Mouse (Mus musculus): ENCODE results near the gene Cyfip2. TPM values are rescaled to one million over a fixed set of nuclear protein-coding genes. Genes with fewer than 3 reads are reported as not detected.

Gene Cyfip2
- polyA plus RNA-seq, 1 experiment = 31.2 TPM

DNA sequence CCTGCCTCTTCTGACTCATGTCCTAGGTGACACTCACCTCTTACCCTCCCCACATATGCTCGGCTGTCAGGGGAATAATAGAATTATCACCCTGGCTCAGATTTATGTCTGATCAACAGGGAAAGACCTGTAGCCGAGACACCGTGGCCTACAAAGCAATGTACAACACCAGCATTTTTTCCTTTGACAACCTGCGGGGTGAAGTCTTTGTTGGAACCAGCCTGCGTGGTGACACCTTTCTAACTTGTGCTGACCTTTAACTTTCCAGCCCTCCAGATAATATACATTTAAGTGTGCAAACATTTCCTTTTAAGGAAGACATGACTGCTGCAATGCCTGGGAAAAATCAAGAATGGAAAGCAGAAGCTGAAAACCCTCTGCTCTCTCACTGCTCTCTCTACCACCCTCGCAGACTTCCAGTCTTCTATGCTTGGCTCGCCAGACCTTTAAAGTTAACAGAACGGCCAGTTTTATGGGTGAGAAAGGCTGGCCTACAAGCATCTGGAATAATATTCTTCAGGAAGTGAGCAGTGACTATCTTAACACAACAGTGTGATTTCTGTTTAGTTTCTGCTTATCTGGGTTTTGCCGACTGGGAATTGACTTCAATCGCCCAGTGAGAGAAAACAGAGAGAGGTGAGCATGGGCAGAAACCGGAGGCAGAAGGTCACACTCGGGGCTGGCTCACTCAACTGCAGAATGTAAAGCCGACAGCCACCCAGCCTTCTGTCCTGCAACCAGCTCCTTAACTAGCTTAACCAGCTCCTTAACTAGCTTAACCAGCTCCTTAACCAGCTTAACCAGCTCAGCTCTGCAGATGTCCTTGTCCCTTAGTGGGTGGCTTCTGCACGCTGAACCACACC, 98.1 kb downstream of the Cyfip2 start:
- no peaks in the 10 kb centered on the region for H3K27me3 ChIP-seq (ENCODE audit: control insufficient read depth, insufficient read depth, low read length, poor library complexity, severe bottlenecking)
- no peak overlapping the region for H3K27ac ChIP-seq (ENCODE audit: insufficient read depth, low read length)
- no peak overlapping the region for H3K4me3 ChIP-seq (ENCODE audit: low read depth, low read length)
- H3K4me1 ChIP-seq (ENCODE audit: control insufficient read depth, insufficient read depth, low read length) = no peaks in the 10 kb centered on the region
- H3K9ac ChIP-seq (ENCODE audit: low read depth, poor library complexity, severe bottlenecking) = no peak overlapping the region
- TF ChIP-seq EP300 (IDR thresholded peaks at IDR 0.05; ENCODE audit: insufficient read depth, low read depth, low read length) = no peak
- no peak for TF ChIP-seq POLR2A (IDR thresholded peaks at IDR 0.05; ENCODE audit: insufficient read depth, low read length)
- TF ChIP-seq CTCF (IDR thresholded peaks at IDR 0.05; ENCODE audit: low read depth, low read length) = no peak
- H3K9me3 ChIP-seq (replicated peaks; ENCODE audit: control insufficient read depth, insufficient read depth, low read length, poor library complexity, severe bottlenecking) = no peaks in the 10 kb centered on the region
- H3K36me3 ChIP-seq (ENCODE audit: control insufficient read depth, insufficient read depth, low read length, poor library complexity, severe bottlenecking) = no peaks in the 10 kb centered on the region

DNA sequence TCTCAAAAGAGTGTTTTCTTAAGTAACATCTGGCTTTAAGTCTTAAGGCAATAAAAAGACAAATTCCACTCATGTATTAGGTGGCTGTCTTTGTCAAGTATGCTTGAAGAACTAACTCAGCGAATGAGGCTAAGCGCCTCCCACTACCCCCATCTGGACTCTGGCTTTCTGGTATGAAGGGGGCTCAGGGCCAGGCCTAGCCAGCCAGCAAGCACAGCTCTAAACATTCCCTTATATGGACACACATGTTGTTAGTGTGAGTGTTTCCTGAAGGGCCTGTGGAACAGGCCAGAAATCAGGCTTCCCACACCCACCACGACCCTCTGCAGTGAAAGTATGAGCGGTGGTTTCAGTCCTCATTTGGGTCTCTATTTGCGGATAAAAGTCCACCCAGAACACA, 98.8 kb downstream of the Cyfip2 start:
- Histone ChIP-seq H3K36me3 (ENCODE audit: control insufficient read depth, insufficient read depth, low read length, poor library complexity, severe bottlenecking) (no peaks in the 10 kb centered on the region), H3K27ac (ENCODE audit: insufficient read depth, low read length) (no peak overlapping the region), H3K4me3 (ENCODE audit: low read depth, low read length) (no peak overlapping the region), H3K9ac (ENCODE audit: low read depth, poor library complexity, severe bottlenecking) (no peak overlapping the region), H3K9me3 (replicated peaks; ENCODE audit: control insufficient read depth, insufficient read depth, low read length, poor library complexity, severe bottlenecking) (no peaks in the 10 kb centered on the region), H3K4me1 (ENCODE audit: control insufficient read depth, insufficient read depth, low read length) (no peaks in the 10 kb centered on the region), H3K27me3 (ENCODE audit: control insufficient read depth, insufficient read depth, low read length, poor library complexity, severe bottlenecking) (no peaks in the 10 kb centered on the region)
- no peak for TF ChIP-seq POLR2A (IDR thresholded peaks at IDR 0.05; ENCODE audit: insufficient read depth, low read length)
- TF ChIP-seq CTCF (IDR thresholded peaks at IDR 0.05; ENCODE audit: low read depth, low read length) = no peak
- no peak for TF ChIP-seq EP300 (IDR thresholded peaks at IDR 0.05; ENCODE audit: insufficient read depth, low read depth, low read length)

DNA sequence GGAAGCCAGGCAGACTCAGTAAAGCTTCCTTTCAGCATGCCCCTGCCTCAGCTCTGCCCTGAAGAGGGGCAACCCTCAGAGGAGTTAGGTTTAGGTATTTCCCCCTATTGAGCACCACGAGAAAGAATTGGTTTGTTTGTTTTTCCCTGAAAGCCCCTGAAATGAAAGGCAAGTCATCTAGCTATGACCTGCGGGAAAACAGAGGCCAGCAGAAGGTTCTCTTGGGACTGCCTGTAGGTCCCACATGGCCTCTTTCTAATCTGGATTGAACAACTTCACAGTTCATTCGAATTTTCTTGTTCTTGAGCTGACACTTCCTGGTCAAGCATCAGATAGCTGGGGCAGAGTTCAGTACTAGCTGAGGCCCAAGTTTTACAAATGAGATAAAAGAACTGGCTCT, 100.8 kb downstream of the Cyfip2 start:
- H3K4me3 ChIP-seq (ENCODE audit: low read depth, low read length) = no peak overlapping the region
- H3K36me3 ChIP-seq (ENCODE audit: control insufficient read depth, insufficient read depth, low read length, poor library complexity, severe bottlenecking) = no peaks in the 10 kb centered on the region
- no peak overlapping the region for H3K9ac ChIP-seq (ENCODE audit: low read depth, poor library complexity, severe bottlenecking)
- H3K4me1 ChIP-seq (ENCODE audit: control insufficient read depth, insufficient read depth, low read length) = no peaks in the 10 kb centered on the region
- TF ChIP-seq EP300 (IDR thresholded peaks at IDR 0.05; ENCODE audit: insufficient read depth, low read depth, low read length) (no peak), POLR2A (IDR thresholded peaks at IDR 0.05; ENCODE audit: insufficient read depth, low read length) (no peak), CTCF (IDR thresholded peaks at IDR 0.05; ENCODE audit: low read depth, low read length) (no peak)
- no peak overlapping the region for H3K27ac ChIP-seq (ENCODE audit: insufficient read depth, low read length)
- no peaks in the 10 kb centered on the region for H3K27me3 ChIP-seq (ENCODE audit: control insufficient read depth, insufficient read depth, low read length, poor library complexity, severe bottlenecking)
- no peaks in the 10 kb centered on the region for H3K9me3 ChIP-seq (replicated peaks; ENCODE audit: control insufficient read depth, insufficient read depth, low read length, poor library complexity, severe bottlenecking)

GRCm38 (mm10) chr11:46209884-46210283, 102.8 kb downstream of the Cyfip2 start:
- no peaks in the 10 kb centered on the region for H3K27me3 ChIP-seq (ENCODE audit: control insufficient read depth, insufficient read depth, low read length, poor library complexity, severe bottlenecking)
- H3K4me1 ChIP-seq (ENCODE audit: control insufficient read depth, insufficient read depth, low read length) = no peaks in the 10 kb centered on the region
- TF ChIP-seq CTCF (IDR thresholded peaks at IDR 0.05; ENCODE audit: low read depth, low read length) = no peak
- no peak for TF ChIP-seq POLR2A (IDR thresholded peaks at IDR 0.05; ENCODE audit: insufficient read depth, low read length)
- TF ChIP-seq EP300 (IDR thresholded peaks at IDR 0.05; ENCODE audit: insufficient read depth, low read depth, low read length) = no peak
- H3K9me3 ChIP-seq (replicated peaks; ENCODE audit: control insufficient read depth, insufficient read depth, low read length, poor library complexity, severe bottlenecking) = no peaks in the 10 kb centered on the region
- H3K9ac ChIP-seq (ENCODE audit: low read depth, poor library complexity, severe bottlenecking) = no peak overlapping the region
- no peaks in the 10 kb centered on the region for H3K36me3 ChIP-seq (ENCODE audit: control insufficient read depth, insufficient read depth, low read length, poor library complexity, severe bottlenecking)
- no peak overlapping the region for H3K27ac ChIP-seq (ENCODE audit: insufficient read depth, low read length)
- H3K4me3 ChIP-seq (ENCODE audit: low read depth, low read length) = no peak overlapping the region

DNA sequence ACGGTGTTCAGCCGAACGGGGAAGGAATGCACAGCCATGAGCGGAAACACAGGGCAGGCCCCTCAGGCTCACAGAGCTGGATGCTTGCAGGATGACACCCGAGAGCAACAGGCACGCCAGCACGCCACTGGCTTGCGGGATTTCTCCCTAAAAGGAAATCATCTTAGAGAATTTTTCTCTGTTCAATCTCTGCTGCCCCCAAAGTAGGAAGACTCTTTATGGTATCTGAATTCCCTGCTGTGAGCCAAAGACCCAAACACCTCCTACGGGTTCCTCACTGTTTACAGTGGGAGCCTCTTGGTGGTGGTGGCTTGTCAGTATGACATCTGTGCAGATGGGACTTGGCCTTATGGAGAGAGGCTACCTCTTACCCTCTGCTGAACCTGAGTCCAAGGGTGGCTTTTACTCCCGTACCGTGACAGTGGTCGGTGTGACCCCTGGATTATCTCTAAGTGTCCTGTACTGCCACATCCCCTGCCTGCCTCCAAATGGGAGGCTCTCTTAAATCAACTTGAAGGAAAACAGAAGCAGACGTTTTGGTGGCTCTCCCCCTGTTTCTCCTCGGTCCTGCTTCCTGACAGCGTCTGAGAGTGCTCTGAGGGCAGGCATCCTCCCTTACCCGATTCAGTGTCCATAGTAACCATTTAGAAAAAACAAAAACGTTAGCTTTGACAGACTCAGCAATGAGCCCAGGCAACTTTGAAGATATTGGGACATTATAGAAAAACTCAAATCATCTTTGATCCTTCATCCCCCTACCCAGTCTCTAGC, 106.8 kb downstream of the Cyfip2 start:
- Histone ChIP-seq H3K9me3 (replicated peaks; ENCODE audit: control insufficient read depth, insufficient read depth, low read length, poor library complexity, severe bottlenecking) (no peaks in the 10 kb centered on the region), H3K27ac (ENCODE audit: insufficient read depth, low read length) (no peak overlapping the region)

GRCm38 (mm10) chr11:46204841-46205240, 107.8 kb downstream of the Cyfip2 start:
- Histone ChIP-seq H3K36me3 (ENCODE audit: control insufficient read depth, insufficient read depth, low read length, poor library complexity, severe bottlenecking) (no peaks in the 10 kb centered on the region), H3K27me3 (ENCODE audit: control insufficient read depth, insufficient read depth, low read length, poor library complexity, severe bottlenecking) (no peaks in the 10 kb centered on the region), H3K9ac (ENCODE audit: low read depth, poor library complexity, severe bottlenecking) (no peak overlapping the region), H3K27ac (ENCODE audit: insufficient read depth, low read length) (no peak overlapping the region), H3K9me3 (replicated peaks; ENCODE audit: control insufficient read depth, insufficient read depth, low read length, poor library complexity, severe bottlenecking) (no peaks in the 10 kb centered on the region), H3K4me1 (ENCODE audit: control insufficient read depth, insufficient read depth, low read length) (no peaks in the 10 kb centered on the region), H3K4me3 (ENCODE audit: low read depth, low read length) (no peak overlapping the region)
- no peak for TF ChIP-seq POLR2A (IDR thresholded peaks at IDR 0.05; ENCODE audit: insufficient read depth, low read length)
- no peak for TF ChIP-seq CTCF (IDR thresholded peaks at IDR 0.05; ENCODE audit: low read depth, low read length)
- no peak for TF ChIP-seq EP300 (IDR thresholded peaks at IDR 0.05; ENCODE audit: insufficient read depth, low read depth, low read length)

More for the DNA sequence above, 106.8 kb downstream of the Cyfip2 start:
- Histone ChIP-seq H3K36me3 (ENCODE audit: control insufficient read depth, insufficient read depth, low read length, poor library complexity, severe bottlenecking) (no peaks in the 10 kb centered on the region), H3K4me1 (ENCODE audit: control insufficient read depth, insufficient read depth, low read length) (no peaks in the 10 kb centered on the region), H3K27me3 (ENCODE audit: control insufficient read depth, insufficient read depth, low read length, poor library complexity, severe bottlenecking) (no peaks in the 10 kb centered on the region), H3K4me3 (ENCODE audit: low read depth, low read length) (no peak overlapping the region), H3K9ac (ENCODE audit: low read depth, poor library complexity, severe bottlenecking) (no peak overlapping the region)
- TF ChIP-seq CTCF (IDR thresholded peaks at IDR 0.05; ENCODE audit: low read depth, low read length) = no peak
- no peak for TF ChIP-seq EP300 (IDR thresholded peaks at IDR 0.05; ENCODE audit: insufficient read depth, low read depth, low read length)
- TF ChIP-seq POLR2A (IDR thresholded peaks at IDR 0.05; ENCODE audit: insufficient read depth, low read length) = no peak
